Mouse (Mus musculus) limb, embryonic 15.5 days (tissue): ENCODE measurements around the gene Skiv2l. TPM values are rescaled to one million over a fixed set of nuclear protein-coding genes. Genes with fewer than 3 reads are reported as not detected.

Source experiments
- ATAC-seq: fragments of 200-750 bp; cut with Nextera tagmentation; 2 replicates; pipeline ENCODE4 v1.8.0; 2017; ENCODE audit warnings: low read depth, moderate TSS enrichment; ENCODE audit not compliant: insufficient number of reproducible peaks, low FRiP score, low TSS enrichment
- H3K27ac ChIP-seq: fragments of 300-500 bp; sonication (generic); 2 replicates; pipeline ENCODE4 v1.5.1; 2015; ENCODE audit warnings: moderate library complexity, mild to moderate bottlenecking, inconsistent platforms
- H3K27me3 ChIP-seq: fragments of 300-500 bp; sonication (generic); 2 replicates; pipeline ENCODE4 v1.6.1; 2015; ENCODE audit warnings: inconsistent platforms
- H3K36me3 ChIP-seq: fragments of 300-500 bp; sonication (generic); 2 replicates; pipeline ENCODE4 v1.6.1; 2015; ENCODE audit warnings: inconsistent platforms
- H3K4me1 ChIP-seq: fragments of 300-500 bp; sonication (generic); 2 replicates; pipeline ENCODE4 v1.6.1; 2015; ENCODE audit warnings: inconsistent platforms
- H3K4me2 ChIP-seq: fragments of 300-500 bp; sonication (generic); 2 replicates; pipeline ENCODE4 v1.6.1; 2015; ENCODE audit warnings: mild to moderate bottlenecking, inconsistent platforms
- H3K4me3 ChIP-seq: fragments of 300-500 bp; sonication (generic); 2 replicates; pipeline ENCODE4 v1.5.1; 2015; ENCODE audit warnings: mild to moderate bottlenecking, inconsistent platforms
- H3K9ac ChIP-seq: fragments of 300-500 bp; sonication (generic); 2 replicates; pipeline ENCODE4 v1.6.1; 2015; ENCODE audit warnings: inconsistent platforms
- H3K9me3 ChIP-seq: fragments of 300-500 bp; sonication (generic); 2 replicates; pipeline ENCODE4 v1.6.1; 2016; ENCODE audit warnings: inconsistent platforms
- WGBS: fragments of 180-500 bp; shearing (Covaris S2); methylation state at CpG from one replicate; pipeline ENCODE4 v1.1.7; 2015; 5-methylcytosine and 5-hydroxymethylcytosine counted together
- microRNA-seq: library from miRNA; unstranded; fragments of <30 nt; microRNA quantifications from one replicate; pipeline ENCODE4, GENCODE M21; 2016
- polyA plus RNA-seq: library from polyadenylated mRNA; unstranded; fragments of >200 nt; fragmentation: Nextera tagmentation; extraction: Ambion mirVana; gene quantifications from 2 replicates; pipeline ENCODE4 v1.2.1, GENCODE M21; 2015

Gene Skiv2l
- polyA plus RNA-seq, 1 experiment from 2014 or later = 47.4 TPM

GRCm38 (mm10) chr17:34795633-34796032 lies 54.4 kb downstream of the Skiv2l start:
- no peaks in the 10 kb centered on the region for H3K9me3 ChIP-seq
- no peak overlapping the region for H3K4me2 ChIP-seq
- no peak overlapping the region for H3K27ac ChIP-seq
- no peaks in the 10 kb centered on the region for H3K27me3 ChIP-seq
- 65% methylated on average over 9 of the region's 9 CpGs for WGBS
- H3K4me1 ChIP-seq = no peaks in the 10 kb centered on the region
- no peak overlapping the region for H3K4me3 ChIP-seq
- no peak overlapping the region for H3K9ac ChIP-seq
- no peak for ATAC-seq
- H3K36me3 ChIP-seq = no peaks in the 10 kb centered on the region

- no peak for ATAC-seq
- WGBS = 84% methylated on average over 10 of the region's 10 CpGs
- Histone ChIP-seq H3K4me1 (no peaks in the 10 kb centered on the region), H3K36me3 (no peaks in the 10 kb centered on the region), H3K9ac (no peak overlapping the region), H3K27me3 (no peaks in the 10 kb centered on the region), H3K4me3 (no peak overlapping the region), H3K4me2 (no peak overlapping the region), H3K9me3 (no peaks in the 10 kb centered on the region), H3K27ac (no peak overlapping the region)
These were observed 55.0 kb downstream of the Skiv2l start for GRCm38 (mm10) chr17:34795016-34795415.

Small RNA genes within 50 kb of the gene (microRNA-seq; reads per million reads assigned to microRNA genes)
- gene Mir6970 (not detected), gene Mir6971 (0.82 reads per million), gene Mir6972 (not detected)

Other genes starting within 250 kb of the Skiv2l start
- gene Rnf5, start 246.5 kb downstream of the Skiv2l start, polyA plus RNA-seq = 107 and 111 TPM in 2 replicates
- gene Agpat1, start 245.9 kb downstream of the Skiv2l start, polyA plus RNA-seq = 45.8 and 50.6 TPM in 2 replicates
- 8.3 and 13.4 TPM in 2 replicates for gene Egfl8, start 234.2 kb downstream of the Skiv2l start, polyA plus RNA-seq
- gene Ppt2, start 221.7 kb downstream of the Skiv2l start, polyA plus RNA-seq = 26.8 and 29.9 TPM in 2 replicates
- gene Prrt1, start 220.7 kb downstream of the Skiv2l start, polyA plus RNA-seq = 0.46 and 0.60 TPM in 2 replicates
- gene Fkbpl, start 205.4 kb downstream of the Skiv2l start, polyA plus RNA-seq = 15.5 and 17.1 TPM in 2 replicates
- gene Atf6b, start 203.1 kb downstream of the Skiv2l start, polyA plus RNA-seq = 85.4 and 88.3 TPM in 2 replicates
- gene Tnxb, start 179.7 kb downstream of the Skiv2l start, polyA plus RNA-seq = 1.9 and 4.2 TPM in 2 replicates
- gene C4b, start 106.3 kb downstream of the Skiv2l start, polyA plus RNA-seq = 1.5 and 3.3 TPM in 2 replicates
- 0.12 and 0.25 TPM in 2 replicates for gene Cyp21a1, start 45.6 kb downstream of the Skiv2l start, polyA plus RNA-seq
- gene Stk19, start 13.3 kb downstream of the Skiv2l start, polyA plus RNA-seq = 26.1 and 29.3 TPM in 2 replicates
- gene Dxo, start 13.2 kb downstream of the Skiv2l start, polyA plus RNA-seq = 62.1 and 65.8 TPM in 2 replicates
- gene Nelfe, start 181 bp upstream of the Skiv2l start, polyA plus RNA-seq = 90.1 and 96.4 TPM in 2 replicates
- 2.8 and 3.6 TPM in 2 replicates for gene Cfb, start 12.3 kb upstream of the Skiv2l start, polyA plus RNA-seq
- 1.7 and 2.8 TPM in 2 replicates for gene Zbtb12, start 29.3 kb upstream of the Skiv2l start, polyA plus RNA-seq
- gene Gm20547, start 31.8 kb upstream of the Skiv2l start, polyA plus RNA-seq = not detected in 2 replicates
- gene C2, start 48.1 kb upstream of the Skiv2l start, polyA plus RNA-seq = 4.6 and 5.2 TPM in 2 replicates
- 64.6 and 78.1 TPM in 2 replicates for gene Ehmt2, start 48.3 kb upstream of the Skiv2l start, polyA plus RNA-seq
- 0.17 TPM in 1 of 2 replicates, not detected in the other for gene Slc44a4, start 64.3 kb upstream of the Skiv2l start, polyA plus RNA-seq
- gene Neu1, start 81.0 kb upstream of the Skiv2l start, polyA plus RNA-seq = 20.1 and 20.5 TPM in 2 replicates
- gene Hspa1b, start 109.0 kb upstream of the Skiv2l start, polyA plus RNA-seq = 3.3 and 3.6 TPM in 2 replicates
- gene Gm20481, start 119.7 kb upstream of the Skiv2l start, polyA plus RNA-seq = not detected in 2 replicates
- 31.7 and 32.0 TPM in 2 replicates for gene Hspa1a, start 121.9 kb upstream of the Skiv2l start, polyA plus RNA-seq
- gene Hspa1l, start 122.5 kb upstream of the Skiv2l start, polyA plus RNA-seq = 0.46 and 0.65 TPM in 2 replicates
- gene Lsm2, start 131.7 kb upstream of the Skiv2l start, polyA plus RNA-seq = 143 and 159 TPM in 2 replicates
- gene Vars, start 150.8 kb upstream of the Skiv2l start, polyA plus RNA-seq = 94.4 and 95.1 TPM in 2 replicates
- gene Vwa7, start 166.4 kb upstream of the Skiv2l start, polyA plus RNA-seq = 0.18 and 0.20 TPM in 2 replicates
- 8.9 and 9.4 TPM in 2 replicates for gene Sapcd1, start 177.8 kb upstream of the Skiv2l start, polyA plus RNA-seq
- gene Msh5, start 196.5 kb upstream of the Skiv2l start, polyA plus RNA-seq = 3.0 and 3.5 TPM in 2 replicates
- gene Clic1, start 199.8 kb upstream of the Skiv2l start, polyA plus RNA-seq = 351 and 363 TPM in 2 replicates
- 321 and 336 TPM in 2 replicates for gene Ddah2, start 208.8 kb upstream of the Skiv2l start, polyA plus RNA-seq
- 181 and 203 TPM in 2 replicates for gene Ly6g6c, start 215.2 kb upstream of the Skiv2l start, polyA plus RNA-seq
- gene Mpig6b, start 216.0 kb upstream of the Skiv2l start, polyA plus RNA-seq = 1.0 and 1.4 TPM in 2 replicates
- 50.6 and 53.7 TPM in 2 replicates for gene Ly6g6e, start 226.7 kb upstream of the Skiv2l start, polyA plus RNA-seq
- 1.1 and 2.4 TPM in 2 replicates for gene Ly6g6d, start 227.9 kb upstream of the Skiv2l start, polyA plus RNA-seq
- gene Ly6g6f, start 235.4 kb upstream of the Skiv2l start, polyA plus RNA-seq = 0.13 and 0.20 TPM in 2 replicates
- gene Abhd16a, start 239.1 kb upstream of the Skiv2l start, polyA plus RNA-seq = 101 and 112 TPM in 2 replicates